Mouse (Mus musculus) MEL (cell line): Measurements from ENCODE around the gene Nfe2l3. TPM values are rescaled to one million over a fixed set of nuclear protein-coding genes. Genes with fewer than 3 reads are reported as not detected.
A peak's percentile ranks its signal among the peaks of the same experiment; 100 is the strongest.

Experiments used
- DNase-seq: peaks from one replicate; pipeline ENCODE4 v3.0.0; 2011; ENCODE audit warnings: low read depth, low spot score
- H3K27ac ChIP-seq: 2 replicates; pipeline ENCODE4 v1.5.1; 2012; ENCODE audit warnings: low read depth, mild to moderate bottlenecking, control low read depth, low read length, moderate library complexity; ENCODE audit not compliant: control insufficient read depth
- H3K27me3 ChIP-seq, 2 experiments: fragments of 150-350 bp in 1 of 2; sonication (generic) in 1 of 2; 2 replicates each; pipeline ENCODE4 v1.6.1; 2012; ENCODE audit warnings: low read length in 2 of 2, mild to moderate bottlenecking in 2 of 2, improper control_type of control experiment in 1 of 2, moderate library complexity in 1 of 2; ENCODE audit not compliant: insufficient read depth in 2 of 2, control insufficient read depth in 1 of 2
- H3K36me3 ChIP-seq, 2 experiments: 2 replicates each; pipeline ENCODE4 v1.6.1; 2012 to 2014; ENCODE audit warnings: low read length in 2 of 2, improper control_type of control experiment in 1 of 2, inconsistent platforms in 1 of 2, mild to moderate bottlenecking in 1 of 2; ENCODE audit not compliant: insufficient read depth in 2 of 2, control insufficient read depth in 1 of 2
- H3K4me1 ChIP-seq, 2 experiments: fragments of 150-350 bp in 1 of 2; sonication (generic) in 1 of 2; 2 replicates each; pipeline ENCODE4 v1.6.1; 2012; ENCODE audit warnings: low read length in 2 of 2, improper control_type of control experiment in 1 of 2, mild to moderate bottlenecking in 1 of 2; ENCODE audit not compliant: insufficient read depth in 2 of 2, control insufficient read depth in 1 of 2
- H3K4me3 ChIP-seq, 2 experiments: fragments of 150-350 bp in 1 of 2; sonication (generic) in 1 of 2; 2 replicates each; pipeline ENCODE4 v1.5.1; 2012; ENCODE audit warnings: low read depth in 2 of 2, low read length in 2 of 2, mild to moderate bottlenecking in 2 of 2, moderate library complexity in 2 of 2, control low read depth in 1 of 2, improper control_type of control experiment in 1 of 2; ENCODE audit not compliant: control insufficient read depth in 1 of 2, insufficient read depth in 1 of 2
- H3K79me2 ChIP-seq: 2 replicates; pipeline ENCODE4 v1.6.1; 2012; ENCODE audit warnings: mild to moderate bottlenecking, low read length, moderate library complexity; ENCODE audit not compliant: control insufficient read depth, poor library complexity, insufficient read depth
- H3K9ac ChIP-seq: 2 replicates; pipeline ENCODE4 v1.6.1; 2012; ENCODE audit warnings: low read depth, mild to moderate bottlenecking, control low read depth, low read length, moderate library complexity; ENCODE audit not compliant: control insufficient read depth, poor library complexity, severe bottlenecking
- H3K9me3 ChIP-seq: fragments of 150-350 bp; sonication (generic); replicated peaks from 2 replicates; pipeline ENCODE4 v1.6.1; 2012; ENCODE audit warnings: mild to moderate bottlenecking, low read length, improper control_type of control experiment, moderate library complexity; ENCODE audit not compliant: insufficient read depth
- GABPA ChIP-seq: IDR thresholded peaks from 2 replicates; pipeline ENCODE4 v1.6.1; 2012; ENCODE audit warnings: low read depth, mild to moderate bottlenecking, inconsistent platforms, low read length, improper control_type of control experiment, moderate library complexity
- GATA1 ChIP-seq: IDR thresholded peaks from 2 replicates; pipeline ENCODE4 v1.6.1; 2011; ENCODE audit warnings: low read depth, low read length, improper control_type of control experiment
- MXI1 ChIP-seq: IDR thresholded peaks from 2 replicates; pipeline ENCODE4 v1.6.1; 2011; ENCODE audit warnings: mild to moderate bottlenecking, low read depth, low read length, improper control_type of control experiment
- MYC ChIP-seq: IDR thresholded peaks from 2 replicates; pipeline ENCODE4 v1.6.1; 2011; ENCODE audit warnings: low read depth, mild to moderate bottlenecking, low read length, improper control_type of control experiment, moderate library complexity
- POLR2A ChIP-seq, 2 experiments: IDR thresholded peaks; 2 replicates each; pipeline ENCODE4 v1.6.1; 2011 to 2012; ENCODE audit warnings: low read length in 2 of 2, mild to moderate bottlenecking in 2 of 2, control low read depth in 1 of 2, improper control_type of control experiment in 1 of 2, low read depth in 1 of 2, moderate library complexity in 1 of 2; ENCODE audit not compliant: control insufficient read depth in 1 of 2, insufficient read depth in 1 of 2, poor library complexity in 1 of 2
- POLR2AphosphoS5 ChIP-seq: IDR thresholded peaks from 2 replicates; pipeline ENCODE4 v1.6.1; 2012; ENCODE audit warnings: low read depth, borderline replicate concordance, mild to moderate bottlenecking, inconsistent platforms, low read length, moderate library complexity, mixed read lengths
- RAD21 ChIP-seq: IDR thresholded peaks from 2 replicates; pipeline ENCODE4 v1.6.1; 2011; ENCODE audit warnings: mild to moderate bottlenecking, low read depth, low read length, improper control_type of control experiment
- SIN3A ChIP-seq: IDR thresholded peaks from 2 replicates; pipeline ENCODE4 v1.6.1; 2012; ENCODE audit warnings: low read length, improper control_type of control experiment, inconsistent platforms
- TAL1 ChIP-seq: IDR thresholded peaks from 2 replicates; pipeline ENCODE4 v1.6.1; 2012; ENCODE audit warnings: mild to moderate bottlenecking, inconsistent platforms, low read length, moderate library complexity, mixed read lengths
- TBP ChIP-seq: IDR thresholded peaks from 2 replicates; pipeline ENCODE4 v1.8.0; 2011; ENCODE audit warnings: low read depth, low read length, improper control_type of control experiment
- UBTF ChIP-seq: IDR thresholded peaks from 2 replicates; pipeline ENCODE4 v1.6.1; 2012; ENCODE audit warnings: low read depth, mild to moderate bottlenecking, inconsistent platforms, low read length, improper control_type of control experiment, moderate library complexity, borderline replicate concordance; ENCODE audit not compliant: insufficient read depth
- USF1 ChIP-seq: IDR thresholded peaks from 2 replicates; pipeline ENCODE4 v1.6.1; 2014; ENCODE audit warnings: low read depth, mild to moderate bottlenecking, inconsistent platforms, low read length, improper control_type of control experiment, moderate library complexity
- polyA plus RNA-seq, 2 experiments: library from polyadenylated mRNA; stranded (reverse) in 1 of 2; unstranded in 1 of 2; fragments of >175 nt in 1 of 2; fragments of >200 nt in 1 of 2; gene quantifications; 2 replicates each; pipeline versions ENCODE4 v1.2.1 to v1.2.4; 2012; ENCODE audit warnings: low replicate concordance in 2 of 2, low read depth in 1 of 2; ENCODE audit not compliant: insufficient read length in 2 of 2, insufficient read depth in 1 of 2, missing spikeins in 1 of 2
- total RNA-seq: library from RNA; depleted of rRNA; stranded (reverse); fragments of 300-350 nt; gene quantifications from 2 replicates; pipeline ENCODE4 v1.2.3, GENCODE M21; 2012

Nfe2l3 gene
- total and polyA plus RNA-seq, 3 experiments: 0.15 to 0.21 TPM; not detected in 1

GRCm38 (mm10) chr6:51467649-51468048 is 35.2 kb downstream of the Nfe2l3 start:
- TF ChIP-seq UBTF (no peak), POLR2A (IDR thresholded peaks at IDR 0.05; ENCODE audit: control insufficient read depth in 1 of 2, insufficient read depth in 1 of 2, low read depth in 1 of 2, low read length in 2 of 2, poor library complexity in 1 of 2) (0 out of 4 replicates have a peak, but pooled peaks of 1 of the 2 experiments have one; percentile 15), SIN3A (no peak), MYC (no peak), TBP (no peak), RAD21 (no peak), USF1 (no peak), MXI1 (no peak), GATA1 (no peak)
- Histone ChIP-seq H3K4me1 (peaks cover 0 to 12% of the 10 kb centered on the region in 2 experiments; a peak in 1 of 4 replicates), H3K4me3 (peak overlapping the region; percentile 1 to 61), H3K9ac (peak overlapping the region; percentile 94), H3K9me3 (no peaks in the 10 kb centered on the region), H3K27ac (no peak overlapping the region), H3K27me3 (no peaks in the 10 kb centered on the region), H3K36me3 (peaks cover 43 to 50% of the 10 kb centered on the region in 2 experiments), H3K79me2 (peaks cover 59% of the 10 kb centered on the region)
- peak; percentile 68 for DNase-seq

- peaks cover 0 to 19% of the 10 kb centered on the region in 2 experiments; a peak in 1 of 4 replicates for H3K4me1 ChIP-seq
- peak overlapping the region; percentile 99 for H3K27ac ChIP-seq
- peak overlapping the region; percentile 94 for H3K9ac ChIP-seq
- H3K79me2 ChIP-seq: peaks cover 68% of the 10 kb centered on the region
- peak overlapping the region; percentile 1 to 91 for H3K4me3 ChIP-seq
- no peaks in the 10 kb centered on the region for H3K9me3 ChIP-seq
- peak; percentile 85 for DNase-seq
- H3K36me3 ChIP-seq: peaks cover 29 to 52% of the 10 kb centered on the region in 2 experiments
- no peak for TF ChIP-seq TAL1
- TF ChIP-seq UBTF: peak; percentile 73; the same call in 1 of the 2 replicates
- TF ChIP-seq POLR2AphosphoS5: 0 out of 2 replicates have a peak, but pooled peaks have one; percentile 44
- TF ChIP-seq, all 39 proteins: peak for 2
- H3K27me3 ChIP-seq: no peaks in the 10 kb centered on the region
Measured at GRCm38 (mm10) chr6:51468891-51469561, 36.6 kb downstream of the Nfe2l3 start.

- H3K36me3 ChIP-seq: peaks cover 22 to 52% of the 10 kb centered on the region in 2 experiments
- peak within 1 kb of the TSS; percentile 61 to 91 for H3K4me3 ChIP-seq
- no peaks in the 10 kb centered on the region for H3K9me3 ChIP-seq
Measured at GRCm38 (mm10) chr6:51469715-51470310, 37.3 kb downstream of the Nfe2l3 start, which contains the start of gene Hnrnpa2b1. Gene Hnrnpa2b1, minus strand, starts transcription at chr6:51469894.

More at GRCm38 (mm10) chr6:51469715-51470310, 37.3 kb downstream of the Nfe2l3 start, which contains the start of gene Hnrnpa2b1:
- H3K4me1 ChIP-seq: peaks cover 0 to 19% of the 10 kb centered on the region in 2 experiments; a peak in 1 of 4 replicates
- peaks cover 73% of the 10 kb centered on the region for H3K79me2 ChIP-seq
- TF ChIP-seq TBP: peak; percentile 95
- TF ChIP-seq MYC: no peak
- no peak for TF ChIP-seq GABPA
- TF ChIP-seq POLR2AphosphoS5: peak; percentile 96
- peak; percentile 84 to 96 for TF ChIP-seq POLR2A (IDR thresholded peaks at IDR 0.05; ENCODE audit: control insufficient read depth in 1 of 2, insufficient read depth in 1 of 2, low read depth in 1 of 2, low read length in 2 of 2, poor library complexity in 1 of 2)
- peak; percentile 98 for DNase-seq
- H3K27ac ChIP-seq: peak within 1 kb of the TSS; percentile 99
- H3K27me3 ChIP-seq: no peaks in the 10 kb centered on the region
- H3K9ac ChIP-seq: peak within 1 kb of the TSS; percentile 96
